Mouse (Mus musculus): ENCODE measurements at regions not wholly inside any gene's neighbourhood (a gene's known extent, or its start where the extent isn't known, plus 50 kb on each side); places are given as distances from the start of the nearest gene placed in this dataset.

GRCm38 (mm10) chr14:58468451-58468850 lies 398.1 kb downstream of the Fgf9 start:
- no peak for TF ChIP-seq CTCF (conservative IDR thresholded peaks at IDR 0.05 in 1 of 2, IDR thresholded peaks at IDR 0.05 in 1 of 2; ENCODE audit: low read depth in 2 of 2, low read length in 2 of 2)
- no peak for TF ChIP-seq CHD1 (IDR thresholded peaks at IDR 0.05; ENCODE audit: low read depth, low read length)
- TF ChIP-seq ZKSCAN1 (IDR thresholded peaks at IDR 0.05; ENCODE audit: borderline replicate concordance, low read depth, low read length) = no peak
- no peak for TF ChIP-seq PAX5 (IDR thresholded peaks at IDR 0.05; ENCODE audit: low read length)
- TF ChIP-seq ZMIZ1 (IDR thresholded peaks at IDR 0.05; ENCODE audit: low read depth, low read length) = no peak
- TF ChIP-seq CHD2 (IDR thresholded peaks at IDR 0.05; ENCODE audit: low read length) = no peak
- no peak for TF ChIP-seq UBTF (IDR thresholded peaks at IDR 0.05; ENCODE audit: low read depth, low read length)
- no peak for TF ChIP-seq KAT2A (IDR thresholded peaks at IDR 0.05; ENCODE audit: insufficient replicate concordance, low read length)
- no peak for TF ChIP-seq SIN3A (IDR thresholded peaks at IDR 0.05; ENCODE audit: low read length)
- no peak for TF ChIP-seq IRF4 (IDR thresholded peaks at IDR 0.05; ENCODE audit: low read depth, low read length)
- no peak for TF ChIP-seq ZC3H11A (IDR thresholded peaks at IDR 0.05; ENCODE audit: low read depth, low read length)
- TF ChIP-seq TCF12 (IDR thresholded peaks at IDR 0.05; ENCODE audit: low read depth, low read length) = no peak
- TF ChIP-seq TBP (conservative IDR thresholded peaks at IDR 0.05; ENCODE audit: low read depth, low read length) = no peak
- no peak for TF ChIP-seq POLR2AphosphoS2 (IDR thresholded peaks at IDR 0.05; ENCODE audit: low read depth, low read length)
- TF ChIP-seq ZNF384 (IDR thresholded peaks at IDR 0.05; ENCODE audit: low read depth, low read length) = no peak
- H3K9ac ChIP-seq (ENCODE audit: insufficient read depth, low read depth) = no peak overlapping the region
- no peak overlapping the region for H3K4me2 ChIP-seq (ENCODE audit: insufficient read depth, low read depth, poor library complexity, severe bottlenecking)
- H3K79me2 ChIP-seq (replicated peaks; ENCODE audit: control insufficient read depth, extremely low read depth, insufficient read depth, poor library complexity, severe bottlenecking) = no peaks in the 10 kb centered on the region
- no peaks in the 10 kb centered on the region for H3K36me3 ChIP-seq (replicated peaks in 1 of 2; ENCODE audit: control insufficient read depth in 1 of 2, insufficient read depth in 1 of 2, low read length in 1 of 2)
- H3K27ac ChIP-seq (ENCODE audit: insufficient read depth, low read depth) = no peak overlapping the region
- no peaks in the 10 kb centered on the region for H3K9me3 ChIP-seq (replicated peaks; ENCODE audit: low read length)
- no peak for DNase-seq (ENCODE audit: extremely low read depth)
- no peak overlapping the region for H3K4me3 ChIP-seq (replicated peaks in 1 of 3; ENCODE audit: low read depth in 2 of 3, low read length in 2 of 3, poor library complexity in 1 of 3)
- dilution Hi-C loops (cut with MboI; ENCODE audit: extremely low pct_ligation_motif_present, extremely low pct_unique_long_range_greater_than_20kb, low sequenced_read_pairs) = no loop called here
- in situ Hi-C loops (cut with MboI; ENCODE audit: low pct_ligation_motif_present, low pct_unique_long_range_greater_than_20kb, low sequenced_read_pairs) = no loop called here
- H3K4me1 ChIP-seq (ENCODE audit: control insufficient read depth in 1 of 2, insufficient read depth in 2 of 2) = 0 out of 4 replicates have a peak, but pooled peaks cover 0 to 3% of the 10 kb centered on the region in 2 experiments
- H3K27me3 ChIP-seq (replicated peaks) = no peaks in the 10 kb centered on the region

- Histone ChIP-seq H3K4me2 (ENCODE audit: insufficient read depth, low read depth, poor library complexity, severe bottlenecking) (no peak overlapping the region), H3K4me3 (replicated peaks in 1 of 3; ENCODE audit: low read depth in 2 of 3, low read length in 2 of 3, poor library complexity in 1 of 3) (no peak overlapping the region), H3K36me3 (replicated peaks in 1 of 2; ENCODE audit: control insufficient read depth in 1 of 2, insufficient read depth in 1 of 2, low read length in 1 of 2) (no peaks in the 10 kb centered on the region), H3K79me2 (replicated peaks; ENCODE audit: control insufficient read depth, extremely low read depth, insufficient read depth, poor library complexity, severe bottlenecking) (no peaks in the 10 kb centered on the region), H3K9me3 (replicated peaks; ENCODE audit: low read length) (no peaks in the 10 kb centered on the region), H3K9ac (ENCODE audit: insufficient read depth, low read depth) (no peak overlapping the region), H3K27me3 (replicated peaks) (no peaks in the 10 kb centered on the region), H3K4me1 (ENCODE audit: control insufficient read depth in 1 of 2, insufficient read depth in 2 of 2) (0 out of 4 replicates have a peak, but pooled peaks cover 0 to 3% of the 10 kb centered on the region in 2 experiments), H3K27ac (ENCODE audit: insufficient read depth, low read depth) (no peak overlapping the region)
- dilution Hi-C loops (cut with MboI; ENCODE audit: extremely low pct_ligation_motif_present, extremely low pct_unique_long_range_greater_than_20kb, low sequenced_read_pairs) (no loop called here), in situ Hi-C loops (cut with MboI; ENCODE audit: low pct_ligation_motif_present, low pct_unique_long_range_greater_than_20kb, low sequenced_read_pairs) (no loop called here)
- no peak for DNase-seq (ENCODE audit: extremely low read depth)
- TF ChIP-seq MXI1 (IDR thresholded peaks at IDR 0.05; ENCODE audit: low read depth, low read length) = no peak
- TF ChIP-seq SIN3A (IDR thresholded peaks at IDR 0.05; ENCODE audit: low read length) = no peak
- no peak for TF ChIP-seq PAX5 (IDR thresholded peaks at IDR 0.05; ENCODE audit: low read length)
- TF ChIP-seq MEF2A (IDR thresholded peaks at IDR 0.05; ENCODE audit: borderline replicate concordance, low read depth, low read length) = no peak
- TF ChIP-seq POLR2AphosphoS2 (IDR thresholded peaks at IDR 0.05; ENCODE audit: low read depth, low read length) = no peak
- TF ChIP-seq IRF4 (IDR thresholded peaks at IDR 0.05; ENCODE audit: low read depth, low read length) = no peak
- TF ChIP-seq RCOR1 (conservative IDR thresholded peaks at IDR 0.05; ENCODE audit: low read depth, low read length) = no peak
- TF ChIP-seq RAD21 (IDR thresholded peaks at IDR 0.05; ENCODE audit: low read depth, low read length) = no peak
- no peak for TF ChIP-seq CHD1 (IDR thresholded peaks at IDR 0.05; ENCODE audit: low read depth, low read length)
- TF ChIP-seq ETS1 (conservative IDR thresholded peaks at IDR 0.05; ENCODE audit: low read depth, low read length) = no peak
- TF ChIP-seq JUND (conservative IDR thresholded peaks at IDR 0.05; ENCODE audit: low read depth, low read length) = no peak
Observed at GRCm38 (mm10) chr14:58467856-58468255, 397.5 kb downstream of the Fgf9 start.

Data from CH12.LX (cell line).